In genomic region chr3:88544955-88545591, GRCm38 (mm10) we compare ENCODE assay signal across 11 mouse cellular contexts. TPM values are rescaled to one million over a fixed set of nuclear protein-coding genes. Genes with fewer than 3 reads are reported as not detected.
A peak's percentile ranks its signal among the peaks of the same experiment; 100 is the strongest.
DNase-seq lines count a peak whose midpoint lies in the region; ATAC-seq and TF ChIP-seq lines count a peak whose summit lies in the region.
"Had no signal": no experiment of that assay in that cellular context is flagged by ENCODE, and none has a peak within 500 bp of the region (broad histone marks: within the 10 kb centered on the region; RNA-seq: fewer than 3 reads in every experiment).

No protein-coding gene starts in this region.

- ATAC-seq in hindbrain, embryonic 13.5 days (ENCODE audit: low FRiP score) = no peak
- no peak for ATAC-seq in hindbrain, embryonic 11.5 days (ENCODE audit: low FRiP score)
- no peak for ATAC-seq in stomach, postnatal 0 days (ENCODE audit: low FRiP score, low TSS enrichment)

- peak overlapping the region; percentile 39; the same call in 1 of the 2 replicates for H3K9ac ChIP-seq in hindbrain, embryonic 13.5 days
- H3K9ac ChIP-seq in hindbrain, embryonic 11.5 days (ENCODE audit: low read depth, low read length) = no peak overlapping the region
- H3K9ac ChIP-seq in stomach, postnatal 0 days (ENCODE audit: low read length) = peak overlapping the region; percentile 27; the same call in 1 of the 2 replicates
- H3K9ac ChIP-seq: embryonic facial prominence, embryonic 12.5 days; liver, embryonic 15.5 days had no signal

- no peaks in the 10 kb centered on the region for H3K27me3 ChIP-seq in hindbrain, embryonic 13.5 days
- H3K27me3 ChIP-seq in hindbrain, embryonic 11.5 days (ENCODE audit: control insufficient read depth, insufficient read depth, low read length) = no peaks in the 10 kb centered on the region
- no peaks in the 10 kb centered on the region for H3K27me3 ChIP-seq in spleen, adult 2 months (ENCODE audit: control insufficient read depth, insufficient read depth, low read length)
- H3K27me3 ChIP-seq in embryonic facial prominence, embryonic 10.5 days (replicated peaks; ENCODE audit: low read depth, poor library complexity, severe bottlenecking) = no peaks in the 10 kb centered on the region
- no peaks in the 10 kb centered on the region for H3K27me3 ChIP-seq in stomach, postnatal 0 days (ENCODE audit: control insufficient read depth, insufficient read depth, low read length)
- H3K27me3 ChIP-seq: embryonic facial prominence, embryonic 12.5 days; liver, embryonic 15.5 days had no signal

- TF ChIP-seq EP300 in stomach, postnatal 0 days (optimal IDR thresholded peaks at IDR 0.05) = no peak

- peaks cover 10% of the 10 kb centered on the region for H3K36me3 ChIP-seq in hindbrain, embryonic 13.5 days
- no peaks in the 10 kb centered on the region for H3K36me3 ChIP-seq in hindbrain, embryonic 11.5 days (ENCODE audit: control insufficient read depth, insufficient read depth, low read length)
- H3K36me3 ChIP-seq in spleen, adult 2 months (ENCODE audit: control insufficient read depth, insufficient read depth, low read length) = peaks cover 2% of the 10 kb centered on the region; the same call in 1 of the 2 replicates
- peaks cover 30% of the 10 kb centered on the region for H3K36me3 ChIP-seq in embryonic facial prominence, embryonic 10.5 days (replicated peaks)
- H3K36me3 ChIP-seq in stomach, postnatal 0 days (ENCODE audit: control insufficient read depth, insufficient read depth, low read length) = no peaks in the 10 kb centered on the region; the same call in 1 of the 2 replicates
- H3K36me3 ChIP-seq: liver, embryonic 15.5 days had no signal

- no peak for DNase-seq in hindbrain, embryonic 11.5 days (ENCODE audit: low spot score)
- peak; percentile 32 to 44 for DNase-seq in spleen, adult 2 months (ENCODE audit: low read depth in 1 of 2, low spot score in 2 of 2)
- no peak for DNase-seq in spleen, postnatal 14 days (ENCODE audit: low spot score in 2 of 2)
- DNase-seq in embryonic facial prominence, embryonic 10.5 days (ENCODE audit: low spot score) = no peak
- no peak for DNase-seq in stomach, postnatal 0 days (ENCODE audit: low spot score)
- DNase-seq in cerebellum, adult 9-11 months = no peak
- DNase-seq: heart, postnatal 36 days had no signal

- no peak overlapping the region for H3K27ac ChIP-seq in hindbrain, embryonic 13.5 days
- H3K27ac ChIP-seq in hindbrain, embryonic 11.5 days (ENCODE audit: low read depth, low read length) = no peak overlapping the region
- 0 out of 2 replicates have a peak overlapping the region, but pooled peaks have one; percentile 15 for H3K27ac ChIP-seq in spleen, adult 2 months (ENCODE audit: insufficient read depth, low read length)
- 0 out of 2 replicates have a peak overlapping the region, but pooled peaks have one; percentile 24 for H3K27ac ChIP-seq in embryonic facial prominence, embryonic 10.5 days (replicated peaks)
- H3K27ac ChIP-seq in stomach, postnatal 0 days (replicated peaks) = no peak overlapping the region
- H3K27ac ChIP-seq: embryonic facial prominence, embryonic 12.5 days; left cerebral cortex, adult 2 months; liver, embryonic 15.5 days had no signal

- no peak overlapping the region for H3K4me3 ChIP-seq in hindbrain, embryonic 13.5 days
- no peak overlapping the region for H3K4me3 ChIP-seq in hindbrain, embryonic 11.5 days (ENCODE audit: low read depth, low read length)
- H3K4me3 ChIP-seq in spleen, adult 2 months (ENCODE audit: extremely low read depth, insufficient read depth, insufficient read length) = no peak overlapping the region
- peak overlapping the region; percentile 17; the same call in 1 of the 2 replicates for H3K4me3 ChIP-seq in embryonic facial prominence, embryonic 10.5 days
- no peak overlapping the region for H3K4me3 ChIP-seq in stomach, postnatal 0 days (ENCODE audit: low read depth, low read length)
- H3K4me3 ChIP-seq: embryonic facial prominence, embryonic 12.5 days; left cerebral cortex, adult 2 months; liver, embryonic 15.5 days had no signal

- TF ChIP-seq CTCF in spleen, adult 2 months (IDR thresholded peaks at IDR 0.05; ENCODE audit: extremely low read depth, insufficient read depth, insufficient read length, insufficient replicate concordance) = no peak
- no peak for TF ChIP-seq CTCF in stomach, postnatal 0 days (IDR thresholded peaks at IDR 0.05; ENCODE audit: low read depth)

- H3K9me3 ChIP-seq in hindbrain, embryonic 13.5 days = no peaks in the 10 kb centered on the region
- no peaks in the 10 kb centered on the region for H3K9me3 ChIP-seq in hindbrain, embryonic 11.5 days (ENCODE audit: control insufficient read depth, low read length)
- H3K9me3 ChIP-seq in embryonic facial prominence, embryonic 10.5 days = no peaks in the 10 kb centered on the region
- no peaks in the 10 kb centered on the region for H3K9me3 ChIP-seq in stomach, postnatal 0 days (ENCODE audit: control insufficient read depth, low read length)
- H3K9me3 ChIP-seq: embryonic facial prominence, embryonic 12.5 days; liver, embryonic 15.5 days had no signal

- TF ChIP-seq POLR2A in spleen, adult 2 months (IDR thresholded peaks at IDR 0.05; ENCODE audit: low read depth, low read length) = no peak

- no peak overlapping the region for H3K4me2 ChIP-seq in hindbrain, embryonic 13.5 days
- no peak overlapping the region for H3K4me2 ChIP-seq in hindbrain, embryonic 11.5 days (replicated peaks; ENCODE audit: low read depth, low read length)
- H3K4me2 ChIP-seq in stomach, postnatal 0 days (replicated peaks; ENCODE audit: low read depth) = no peak overlapping the region
- H3K4me2 ChIP-seq: embryonic facial prominence, embryonic 12.5 days; liver, embryonic 15.5 days had no signal

- WGBS in hindbrain, embryonic 13.5 days = 70% methylated on average over 20 of the region's 20 CpGs
- 61% methylated on average over 20 of the region's 20 CpGs for WGBS in hindbrain, embryonic 11.5 days
- 47% methylated on average over 20 of the region's 20 CpGs for WGBS in spleen, adult 2 months
- WGBS in embryonic facial prominence, embryonic 10.5 days = 67% methylated on average over 20 of the region's 20 CpGs
- 57% methylated on average over 20 of the region's 20 CpGs for WGBS in stomach, postnatal 0 days

- peaks cover 26% of the 10 kb centered on the region for H3K4me1 ChIP-seq in hindbrain, embryonic 13.5 days (replicated peaks)
- H3K4me1 ChIP-seq in hindbrain, embryonic 11.5 days (replicated peaks; ENCODE audit: control insufficient read depth, insufficient read depth, low read length) = no peaks in the 10 kb centered on the region
- H3K4me1 ChIP-seq in spleen, adult 2 months (ENCODE audit: control insufficient read depth, insufficient read depth, insufficient read length) = peaks cover 17% of the 10 kb centered on the region
- peaks cover 55% of the 10 kb centered on the region for H3K4me1 ChIP-seq in embryonic facial prominence, embryonic 10.5 days
- no peaks in the 10 kb centered on the region for H3K4me1 ChIP-seq in stomach, postnatal 0 days (replicated peaks; ENCODE audit: control insufficient read depth, insufficient read depth)

RNA-seq across cellular contexts. Expression of gene Rab25, which starts 3.0 kb away (rescaled TPM):
- not detected in 2 replicates for polyA plus RNA-seq in hindbrain, embryonic 13.5 days (2015; fragmentation: Nextera tagmentation; extraction: Ambion mirVana)
- 1.1 and 1.8 TPM in 2 replicates for polyA plus RNA-seq in hindbrain, embryonic 11.5 days (2014; fragmentation: Nextera tagmentation; extraction: Ambion mirVana)
- 1.0 and 1.3 TPM in 2 replicates for polyA plus RNA-seq in spleen, adult 2 months (2012; rRNA removed)
- polyA plus RNA-seq in embryonic facial prominence, embryonic 10.5 days (2016; fragmentation: Nextera tagmentation; extraction: Ambion mirVana) = 4.9 and 5.8 TPM in 2 replicates
- polyA plus RNA-seq in stomach, postnatal 0 days (2015; fragmentation: Nextera tagmentation; extraction: Ambion mirVana) = 252 and 271 TPM in 2 replicates
- polyA plus RNA-seq: liver, embryonic 15.5 days had no signal

RNA-seq across cellular contexts. Expression of gene Lamtor2, which starts 7.8 kb away (rescaled TPM):
- 179 and 182 TPM in 2 replicates for polyA plus RNA-seq in hindbrain, embryonic 13.5 days (2015; fragmentation: Nextera tagmentation; extraction: Ambion mirVana)
- polyA plus RNA-seq in hindbrain, embryonic 11.5 days (2014; fragmentation: Nextera tagmentation; extraction: Ambion mirVana) = 76.1 and 93.9 TPM in 2 replicates
- polyA plus RNA-seq in spleen, adult 2 months (2012; rRNA removed) = 104 and 141 TPM in 2 replicates
- 158 and 161 TPM in 2 replicates for polyA plus RNA-seq in embryonic facial prominence, embryonic 10.5 days (2016; fragmentation: Nextera tagmentation; extraction: Ambion mirVana)
- 154 and 157 TPM in 2 replicates for polyA plus RNA-seq in stomach, postnatal 0 days (2015; fragmentation: Nextera tagmentation; extraction: Ambion mirVana)

RNA-seq across cellular contexts. Expression of gene Ubqln4, which starts 8.5 kb away (rescaled TPM):
- polyA plus RNA-seq in hindbrain, embryonic 13.5 days (2015; fragmentation: Nextera tagmentation; extraction: Ambion mirVana) = 36.7 and 38.3 TPM in 2 replicates
- 62.6 and 66.3 TPM in 2 replicates for polyA plus RNA-seq in hindbrain, embryonic 11.5 days (2014; fragmentation: Nextera tagmentation; extraction: Ambion mirVana)
- polyA plus RNA-seq in spleen, adult 2 months (2012; rRNA removed) = 32.5 and 33.7 TPM in 2 replicates
- polyA plus RNA-seq in embryonic facial prominence, embryonic 10.5 days (2016; fragmentation: Nextera tagmentation; extraction: Ambion mirVana) = 68.6 and 77.9 TPM in 2 replicates
- 19.5 and 21.8 TPM in 2 replicates for polyA plus RNA-seq in stomach, postnatal 0 days (2015; fragmentation: Nextera tagmentation; extraction: Ambion mirVana)

RNA-seq across cellular contexts. Expression of gene Mex3a, which starts 12.9 kb away (rescaled TPM):
- polyA plus RNA-seq in hindbrain, embryonic 13.5 days (2015; fragmentation: Nextera tagmentation; extraction: Ambion mirVana) = 38.9 and 40.0 TPM in 2 replicates
- polyA plus RNA-seq in hindbrain, embryonic 11.5 days (2014; fragmentation: Nextera tagmentation; extraction: Ambion mirVana) = 45.9 and 51.9 TPM in 2 replicates
- 1.00 and 1.0 TPM in 2 replicates for polyA plus RNA-seq in spleen, adult 2 months (2012; rRNA removed)
- 33.6 and 37.4 TPM in 2 replicates for polyA plus RNA-seq in embryonic facial prominence, embryonic 10.5 days (2016; fragmentation: Nextera tagmentation; extraction: Ambion mirVana)
- 3.3 and 3.4 TPM in 2 replicates for polyA plus RNA-seq in stomach, postnatal 0 days (2015; fragmentation: Nextera tagmentation; extraction: Ambion mirVana)

RNA-seq across cellular contexts. Expression of gene Ssr2, which starts 30.6 kb away (rescaled TPM):
- 154 and 163 TPM in 2 replicates for polyA plus RNA-seq in hindbrain, embryonic 13.5 days (2015; fragmentation: Nextera tagmentation; extraction: Ambion mirVana)
- polyA plus RNA-seq in hindbrain, embryonic 11.5 days (2014; fragmentation: Nextera tagmentation; extraction: Ambion mirVana) = 152 and 169 TPM in 2 replicates
- polyA plus RNA-seq in spleen, adult 2 months (2012; rRNA removed) = 77.2 and 88.7 TPM in 2 replicates
- polyA plus RNA-seq in embryonic facial prominence, embryonic 10.5 days (2016; fragmentation: Nextera tagmentation; extraction: Ambion mirVana) = 229 and 231 TPM in 2 replicates
- polyA plus RNA-seq in stomach, postnatal 0 days (2015; fragmentation: Nextera tagmentation; extraction: Ambion mirVana) = 257 and 271 TPM in 2 replicates

Comparison
In these comparisons a context has a peak if more than half of its experiments do, and no peak if none do; other contexts are left out.
1. DNase-seq: peak in spleen, adult 2 months (2 of 2); none in hindbrain, embryonic 11.5 days (single experiment), spleen, postnatal 14 days (0 of 2), embryonic facial prominence, embryonic 10.5 days (single experiment), stomach, postnatal 0 days (single experiment) and cerebellum, adult 9-11 months (single experiment).
2. H3K27ac ChIP-seq: peak in spleen, adult 2 months (single experiment) and embryonic facial prominence, embryonic 10.5 days (single experiment); none in hindbrain, embryonic 13.5 days (single experiment), hindbrain, embryonic 11.5 days (single experiment) and stomach, postnatal 0 days (single experiment).
3. RNA of gene Rab25, which starts 3.0 kb away (polyA plus RNA-seq): 252 to 271 TPM in stomach, postnatal 0 days; 4.9 to 5.8 TPM in embryonic facial prominence, embryonic 10.5 days, 1.1 to 1.8 TPM in hindbrain, embryonic 11.5 days, 1.0 to 1.3 TPM in spleen, adult 2 months and not detected in hindbrain, embryonic 13.5 days; every median in the first group is over 10 times any median in the second.